Mouse (Mus musculus) embryo, embryonic 9.5 days (tissue): Measurements from ENCODE around the gene Dqx1.

Source experiments
- DNase-seq: peaks from one replicate; pipeline ENCODE4 v3.0.0-alpha.2; 2017; ENCODE audit errors: extremely low spot score

Dqx1 gene

DNA sequence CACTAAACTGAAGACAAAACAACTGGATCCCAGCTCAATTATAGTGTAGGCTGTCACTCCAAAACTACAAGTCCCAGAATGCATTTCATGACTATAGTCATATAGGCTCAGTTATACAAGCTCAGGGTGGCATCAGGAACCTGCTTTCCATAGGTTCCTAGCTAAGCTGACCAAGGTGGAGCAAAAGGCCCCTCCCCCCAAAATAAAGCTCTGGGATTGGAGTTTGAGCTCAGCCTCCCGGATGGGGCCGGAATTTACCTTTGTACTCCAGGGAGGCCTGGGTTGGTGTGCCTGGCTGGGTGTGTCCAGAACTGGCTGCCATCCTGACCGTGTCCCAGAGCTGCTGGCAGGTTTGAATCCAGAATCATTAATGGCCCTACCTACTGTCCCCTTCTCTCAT, at the start of gene Dqx1:
Dqx1 (plus strand) TSS at position 55 of the 400 bp plus-strand sequence.
- DNase-seq: no peak

GRCm38 (mm10) chr6:83008659-83009058, 49.0 kb upstream of the Dqx1 start:
- DNase-seq: no peak

DNA sequence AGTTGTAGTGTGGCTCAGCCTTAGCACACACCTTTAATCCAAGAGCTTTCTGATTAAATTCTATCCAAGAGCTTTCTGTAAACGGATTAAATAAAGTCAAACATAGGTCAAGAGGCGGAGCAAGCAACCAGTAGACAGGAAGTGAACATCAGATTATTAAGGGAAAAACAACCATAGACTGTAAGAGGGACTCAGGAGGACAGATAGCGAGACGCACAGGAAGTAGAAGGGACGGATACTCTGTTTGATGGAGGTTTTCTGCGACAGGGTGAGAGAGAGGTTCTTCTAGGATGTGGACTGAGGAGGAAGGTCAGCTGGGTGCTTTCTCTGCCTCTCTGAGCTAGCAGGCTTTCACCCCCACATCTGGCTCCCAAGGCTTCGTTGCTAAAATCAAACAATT, 47.6 kb upstream of the Dqx1 start:
- no peak for DNase-seq

- no peak for DNase-seq
Observed at GRCm38 (mm10) chr6:83011255-83011654, 46.4 kb upstream of the Dqx1 start.

- no peak for DNase-seq
Observed at GRCm38 (mm10) chr6:83011756-83012155, 45.9 kb upstream of the Dqx1 start.

DNA sequence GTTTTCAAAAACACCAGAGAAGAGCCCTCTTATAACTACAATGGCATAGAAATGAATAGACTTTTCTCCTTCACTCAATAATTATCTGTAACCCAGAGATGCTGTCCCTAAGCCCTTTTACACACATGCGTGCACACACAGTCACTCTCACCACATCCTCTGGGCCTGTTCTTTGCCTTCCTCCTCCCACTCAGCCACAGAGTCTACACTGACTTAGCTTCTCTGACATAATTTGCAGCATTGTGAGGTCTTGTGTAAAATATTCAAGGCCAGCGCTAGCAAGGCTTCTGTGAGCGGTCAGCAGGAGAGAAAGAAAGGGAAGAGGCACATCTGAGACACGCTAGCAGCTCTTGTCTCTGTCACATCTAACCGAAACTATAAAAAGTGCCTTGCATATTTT, 44.2 kb upstream of the Dqx1 start:
- DNase-seq: no peak

DNA sequence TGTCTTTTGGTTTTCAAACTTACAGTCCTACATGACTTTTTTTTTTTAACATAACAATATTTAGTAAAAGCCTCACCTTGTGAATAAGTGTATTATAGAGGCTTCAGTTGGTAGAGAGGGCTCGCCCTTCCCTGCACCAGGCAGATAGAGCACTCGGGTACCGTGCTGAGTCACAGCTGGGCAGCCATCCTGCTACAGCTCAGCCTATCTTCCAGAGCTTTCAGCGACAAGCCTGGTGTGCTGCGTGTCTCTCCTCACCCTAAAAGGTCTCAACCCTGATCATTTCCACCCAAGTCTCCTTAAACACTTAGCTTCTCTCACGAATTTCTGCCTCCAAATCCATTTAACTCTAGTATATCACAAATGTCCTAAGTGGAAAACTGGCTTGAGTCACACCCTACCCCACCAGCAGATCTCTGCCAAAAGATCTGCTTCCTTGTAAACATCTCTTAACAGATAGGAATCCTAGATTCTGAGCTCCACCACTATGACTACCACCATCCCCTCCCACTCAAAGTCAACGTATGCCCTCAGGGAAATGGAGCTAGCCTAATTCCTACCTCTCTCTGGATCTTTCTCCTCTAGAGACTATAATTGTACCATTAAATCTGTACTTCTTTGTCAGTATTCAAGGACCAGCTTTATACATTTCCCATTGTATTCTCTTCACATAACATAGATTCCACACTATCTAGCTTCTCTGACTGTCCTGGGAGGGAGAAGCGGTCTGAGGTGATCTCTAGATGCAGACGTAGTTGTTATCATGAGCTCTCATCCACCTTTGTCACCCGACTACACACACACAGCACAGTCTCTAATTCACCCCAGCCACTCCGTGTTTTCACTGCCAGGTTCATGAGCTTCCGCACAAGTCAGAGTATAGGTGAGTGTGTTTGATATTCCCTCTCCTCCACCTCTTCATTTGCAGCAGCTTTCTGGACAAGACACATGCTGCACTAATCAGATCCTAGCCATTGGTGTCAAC, 42.9 kb upstream of the Dqx1 start:
- no peak for DNase-seq

DNA sequence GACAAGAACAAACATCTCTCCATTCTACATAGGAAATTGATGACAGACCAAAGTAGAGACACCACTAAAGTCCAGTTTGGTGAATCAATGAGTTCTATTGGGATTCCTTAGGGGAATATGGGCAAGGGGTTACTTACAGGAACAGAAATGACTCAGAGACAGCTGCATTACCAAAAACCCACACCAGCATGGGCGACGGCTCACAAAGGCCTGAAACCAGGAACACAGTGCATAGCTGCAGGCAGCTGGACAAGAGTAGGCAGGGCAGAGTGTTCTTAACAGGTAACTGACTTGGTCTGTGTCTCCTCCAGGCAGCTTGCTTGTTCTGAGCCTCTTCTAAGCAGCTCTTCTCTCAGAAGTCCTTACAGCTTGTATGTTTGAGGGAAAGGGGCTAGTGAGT, 41.9 kb upstream of the Dqx1 start:
- DNase-seq: no peak

- no peak for DNase-seq
Observed at GRCm38 (mm10) chr6:83017190-83017589, 40.5 kb upstream of the Dqx1 start.

DNA sequence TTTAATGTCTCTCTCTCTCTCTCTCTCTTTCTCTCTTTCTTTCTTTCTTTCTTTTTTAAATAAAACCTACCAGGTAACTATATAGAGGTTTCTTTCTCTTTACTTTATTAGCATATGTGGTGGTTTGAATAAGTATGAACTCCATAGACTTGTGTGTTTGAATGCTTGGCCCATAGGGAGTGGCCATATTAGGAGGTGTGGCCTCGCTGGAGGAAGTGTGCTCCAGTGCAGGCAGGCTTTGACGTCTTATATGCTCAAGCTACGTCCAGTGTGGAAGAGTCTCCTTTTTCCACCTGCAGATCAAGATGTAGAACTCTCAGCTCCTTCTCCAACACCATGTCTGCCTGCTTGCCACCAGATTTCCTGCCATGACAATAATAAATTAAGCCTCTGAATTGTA, 38.6 kb upstream of the Dqx1 start:
- DNase-seq: no peak

- DNase-seq: no peak
Observed at GRCm38 (mm10) chr6:83020121-83020520, 37.5 kb upstream of the Dqx1 start.

- DNase-seq: no peak
Observed at GRCm38 (mm10) chr6:83020836-83021593, 36.6 kb upstream of the Dqx1 start.

- DNase-seq: no peak
Observed at GRCm38 (mm10) chr6:83023008-83023407, 34.6 kb upstream of the Dqx1 start.

DNA sequence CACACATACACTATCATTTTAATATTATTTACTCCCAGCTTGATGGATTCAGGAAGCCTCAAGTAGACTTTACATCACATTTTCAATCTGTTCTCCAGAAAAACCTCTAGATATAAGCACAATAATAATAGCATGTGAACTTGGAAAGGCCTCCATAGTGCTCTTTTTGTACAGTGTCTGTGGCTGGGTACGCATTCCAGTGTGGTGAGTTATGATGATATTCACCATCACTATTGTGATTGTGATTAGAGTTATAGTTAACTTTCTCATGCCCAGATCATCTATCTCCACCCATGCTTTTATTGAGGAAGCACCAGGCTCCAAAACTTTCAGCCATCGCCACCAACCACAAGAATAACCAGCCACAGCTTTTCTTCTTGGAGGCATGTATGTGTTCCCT, 33.9 kb upstream of the Dqx1 start:
- DNase-seq: no peak

DNA sequence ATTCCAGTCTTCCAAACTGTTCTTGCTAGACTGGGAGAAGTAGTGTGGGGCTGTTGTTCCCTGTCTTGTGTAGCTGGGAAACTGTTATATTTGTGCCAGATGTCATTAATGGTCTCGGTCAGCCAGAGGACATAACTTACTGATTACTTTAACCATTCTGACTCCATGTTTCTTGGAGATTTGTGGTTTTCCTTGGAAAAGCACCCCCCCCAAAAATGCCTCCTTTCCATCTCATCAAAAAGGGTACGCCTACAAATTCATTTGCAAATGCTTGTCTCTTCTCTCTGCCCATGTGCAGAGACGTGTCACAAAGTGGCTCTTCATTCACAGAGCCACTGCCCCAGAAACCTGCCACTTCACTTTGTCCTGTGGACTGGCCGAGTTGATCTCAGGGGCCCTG, 33.2 kb upstream of the Dqx1 start:
- no peak for DNase-seq

DNA sequence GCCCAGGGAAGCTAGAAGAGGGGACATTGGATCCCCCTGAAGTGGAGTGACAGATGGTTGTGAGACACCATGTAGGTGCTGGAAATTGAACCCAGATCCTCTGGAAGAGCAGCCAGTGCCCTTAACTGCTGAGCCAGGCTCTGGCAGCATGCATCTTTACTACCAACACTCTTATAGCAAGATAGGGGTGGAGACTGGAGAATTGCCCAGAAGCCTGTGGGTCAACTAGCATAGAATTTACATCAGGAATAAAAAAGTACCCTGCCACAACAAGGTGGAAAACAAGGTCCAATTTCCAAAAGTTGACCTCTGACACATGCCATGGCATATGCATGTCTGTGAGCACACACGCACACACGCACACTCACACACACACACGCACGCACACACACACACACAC, 32.4 kb upstream of the Dqx1 start:
- DNase-seq: no peak

DNA sequence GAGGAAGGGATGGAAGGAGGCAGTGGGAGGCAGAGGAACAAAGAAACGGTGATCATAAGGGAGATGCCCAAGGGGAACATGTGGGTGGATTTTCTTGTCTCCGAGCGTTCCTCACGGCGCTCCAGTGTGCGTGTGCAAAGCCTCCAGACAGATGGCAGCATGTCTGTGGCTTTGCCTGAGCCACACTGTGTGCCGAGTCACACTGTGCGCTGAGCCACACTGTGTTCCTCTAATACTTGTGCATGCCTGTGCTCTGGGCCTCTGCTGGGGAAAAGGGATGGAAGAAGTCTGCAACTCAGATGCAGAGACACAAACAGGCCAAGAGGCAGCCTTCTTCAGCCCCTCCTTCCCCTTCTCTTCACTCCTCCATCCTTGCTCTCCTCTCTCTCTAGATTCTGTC, 30.4 kb upstream of the Dqx1 start:
- DNase-seq: no peak

DNA sequence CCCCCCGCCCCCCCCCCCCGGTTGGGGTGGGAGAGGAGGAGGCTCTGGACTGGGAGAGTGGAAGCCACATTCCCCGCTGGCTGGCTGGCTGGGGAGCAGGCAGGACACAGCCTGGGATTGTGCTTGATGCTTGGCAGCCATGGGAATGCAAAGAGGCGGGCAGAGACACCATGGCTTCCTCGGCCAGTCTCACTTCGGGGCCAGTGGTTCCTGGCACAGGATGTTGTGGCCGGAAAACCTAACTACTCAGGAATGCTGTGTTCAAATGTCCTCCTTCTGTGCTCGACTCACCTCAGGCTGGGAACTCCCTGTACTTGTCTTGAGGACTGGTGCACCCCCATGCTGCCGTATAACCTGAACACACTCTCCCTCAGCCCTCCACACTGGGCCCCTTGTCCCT, 29.9 kb upstream of the Dqx1 start:
- DNase-seq: no peak

- DNase-seq: no peak
Observed at GRCm38 (mm10) chr6:83029777-83030176, 27.9 kb upstream of the Dqx1 start.

GRCm38 (mm10) chr6:83031111-83031510, 26.5 kb upstream of the Dqx1 start:
- no peak for DNase-seq

DNA sequence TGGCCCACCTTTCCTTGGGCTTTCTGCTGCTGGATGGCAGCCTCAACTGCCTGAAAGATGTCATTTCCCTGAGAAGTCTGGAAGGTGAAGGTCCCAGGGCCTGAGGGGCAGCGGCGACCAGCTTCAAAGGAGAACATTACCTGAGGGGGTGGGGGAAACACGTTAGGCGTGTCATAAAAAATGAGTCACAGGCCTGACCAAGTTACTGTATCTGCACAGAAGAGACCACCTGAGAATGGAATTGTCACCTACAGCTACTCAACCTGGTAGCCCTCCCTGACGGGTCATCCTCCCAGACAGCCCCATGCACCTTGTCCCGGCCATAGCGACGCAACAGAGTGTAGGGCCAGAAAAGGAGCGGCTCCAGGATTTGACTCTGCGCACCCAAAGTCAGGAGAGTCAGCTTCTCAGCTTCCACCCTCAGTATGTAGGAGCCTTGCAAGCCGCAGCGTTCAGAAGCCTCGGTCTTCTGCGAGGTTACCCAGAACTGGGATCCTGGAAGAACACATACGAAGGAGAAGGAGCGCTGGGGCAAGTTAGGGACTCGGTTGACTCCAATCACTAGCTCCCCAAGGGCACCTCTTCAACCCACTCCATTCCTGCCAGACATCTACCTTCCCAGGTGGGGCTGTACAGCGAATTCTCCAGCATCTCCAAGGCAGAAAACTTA, 25.6 kb upstream of the Dqx1 start:
- DNase-seq: no peak

GRCm38 (mm10) chr6:83032769-83033191, 24.9 kb upstream of the Dqx1 start:
- peak; percentile 66 for DNase-seq
